Mouse (Mus musculus): ENCODE measurements around the gene Slain2. TPM values are rescaled to one million over a fixed set of nuclear protein-coding genes. Genes with fewer than 3 reads are reported as not detected.
A peak's percentile ranks its signal among the peaks of the same experiment; 100 is the strongest.

Gene Slain2
- polyA plus RNA-seq, 1 experiment from 2014 or later, result 17.5 TPM

GRCm38 (mm10) chr5:72883706-72884105 is 30.4 kb upstream of the Slain2 start:
- Histone ChIP-seq H3K4me2 (replicated peaks) (no peak overlapping the region), H3K4me1 (replicated peaks) (no peaks in the 10 kb centered on the region), H3K9me3 (no peaks in the 10 kb centered on the region), H3K27ac (no peak overlapping the region), H3K9ac (replicated peaks) (no peak overlapping the region), H3K36me3 (no peaks in the 10 kb centered on the region), H3K27me3 (no peaks in the 10 kb centered on the region; the same call in 1 of the 2 replicates), H3K4me3 (replicated peaks) (no peak overlapping the region)
- ATAC-seq, result no peak
- WGBS, result 85% methylated on average over 3 of the region's 3 CpGs

DNA sequence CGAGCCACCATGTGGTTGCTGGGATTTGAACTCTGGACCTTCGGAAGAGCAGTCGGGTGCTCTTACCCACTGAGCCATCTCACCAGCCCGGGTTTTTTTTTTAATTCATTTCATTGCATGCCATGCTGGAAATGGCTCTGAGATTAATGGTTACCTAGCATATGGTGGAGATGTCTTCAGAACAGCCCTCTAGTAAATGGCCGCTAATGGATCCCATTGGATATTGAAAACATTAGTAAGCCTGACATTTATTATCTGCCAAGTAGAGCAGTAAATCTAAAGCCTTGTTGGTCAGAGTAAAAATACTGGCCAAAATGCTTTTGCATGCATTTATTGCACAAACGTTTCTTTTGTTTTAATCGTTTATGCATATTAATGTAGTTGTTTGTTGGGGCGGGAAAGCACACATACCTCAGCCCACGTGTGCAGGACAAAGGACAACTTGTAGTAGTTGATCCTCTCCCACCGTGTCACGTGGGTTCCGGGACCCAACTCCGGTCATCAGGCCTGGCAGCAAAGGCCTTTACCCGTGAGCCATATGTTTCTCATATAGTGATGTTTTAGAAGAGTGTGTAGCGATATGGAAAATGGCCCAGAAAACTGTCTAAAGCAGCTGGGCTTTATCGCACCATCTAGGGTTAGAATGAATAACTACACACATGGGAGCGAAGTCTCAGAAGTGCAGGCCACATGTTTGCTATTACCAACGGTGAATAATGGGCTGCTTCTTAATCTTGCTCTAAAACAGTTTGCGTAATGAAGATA is 27.5 kb upstream of the Slain2 start:
- no peaks in the 10 kb centered on the region for H3K9me3 ChIP-seq
- H3K4me3 ChIP-seq (replicated peaks), result no peak overlapping the region
- no peaks in the 10 kb centered on the region for H3K4me1 ChIP-seq (replicated peaks)
- H3K4me2 ChIP-seq (replicated peaks), result no peak overlapping the region
- H3K27me3 ChIP-seq, result no peaks in the 10 kb centered on the region; the same call in none of the 2 replicates
- no peaks in the 10 kb centered on the region for H3K36me3 ChIP-seq
- ATAC-seq, result no peak
- no peak overlapping the region for H3K27ac ChIP-seq
- no peak overlapping the region for H3K9ac ChIP-seq (replicated peaks)
- 90% methylated on average over 19 of the region's 19 CpGs for WGBS

DNA sequence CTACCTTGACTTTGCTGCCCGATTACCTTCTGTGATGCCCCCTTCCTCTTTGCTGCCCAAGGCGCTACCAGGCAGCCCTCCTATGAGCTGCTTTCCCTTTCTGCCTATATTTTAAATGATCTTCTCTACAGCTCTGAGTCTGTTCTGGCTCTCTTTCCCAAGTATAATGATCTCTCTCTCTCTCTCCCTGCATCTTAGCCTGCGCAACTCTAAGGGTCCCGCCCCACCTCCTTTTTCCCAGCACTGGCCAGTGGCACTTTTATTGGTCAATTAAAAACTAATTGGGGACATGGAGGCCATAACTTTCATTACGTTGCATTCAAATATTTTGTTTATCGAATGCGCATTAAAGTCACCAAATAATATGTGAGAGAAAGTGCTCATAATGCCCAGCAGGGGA is 25.8 kb upstream of the Slain2 start:
- H3K4me3 ChIP-seq (replicated peaks), result no peak overlapping the region

GRCm38 (mm10) chr5:72891534-72891933 is 22.6 kb upstream of the Slain2 start:
- 7% methylated on average over 12 of the region's 12 CpGs for WGBS
- Histone ChIP-seq H3K27ac (no peak overlapping the region), H3K9me3 (no peaks in the 10 kb centered on the region), H3K4me1 (replicated peaks) (no peaks in the 10 kb centered on the region), H3K9ac (replicated peaks) (no peak overlapping the region), H3K36me3 (no peaks in the 10 kb centered on the region), H3K4me2 (replicated peaks) (0 out of 2 replicates have a peak overlapping the region, but pooled peaks have one; percentile 15), H3K27me3 (no peaks in the 10 kb centered on the region; the same call in none of the 2 replicates), H3K4me3 (replicated peaks) (no peak overlapping the region)
- peak; percentile 63 for ATAC-seq

More for the DNA sequence above, 25.8 kb upstream of the Slain2 start:
- Histone ChIP-seq H3K27me3 (no peaks in the 10 kb centered on the region; the same call in none of the 2 replicates), H3K4me2 (replicated peaks) (no peak overlapping the region), H3K4me1 (replicated peaks) (no peaks in the 10 kb centered on the region), H3K9me3 (no peaks in the 10 kb centered on the region), H3K27ac (no peak overlapping the region), H3K36me3 (no peaks in the 10 kb centered on the region), H3K9ac (replicated peaks) (no peak overlapping the region)
- WGBS, result 93% methylated on average over 7 of the region's 7 CpGs
- no peak for ATAC-seq

DNA sequence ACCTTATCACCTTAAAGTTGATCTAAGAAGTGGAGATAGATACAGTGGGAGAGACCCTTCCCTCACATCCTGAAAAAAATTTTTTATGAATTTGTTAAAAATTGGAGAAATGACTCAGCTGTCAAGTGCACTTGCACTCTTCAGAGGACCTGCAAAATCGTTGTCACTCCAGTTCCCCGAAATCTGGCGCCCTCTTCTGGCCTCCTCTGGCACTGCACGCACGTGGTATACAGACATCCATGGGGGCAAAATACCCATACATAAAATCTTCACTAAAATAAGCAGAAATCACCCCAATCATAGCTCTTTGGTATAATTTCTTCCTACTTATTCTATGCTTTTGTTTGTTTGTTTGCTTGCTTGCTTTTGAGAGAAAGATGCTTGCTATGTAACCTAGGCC is 20.1 kb upstream of the Slain2 start:
- Histone ChIP-seq H3K36me3 (no peaks in the 10 kb centered on the region), H3K27me3 (no peaks in the 10 kb centered on the region; the same call in 1 of the 2 replicates), H3K4me3 (replicated peaks) (no peak overlapping the region), H3K9ac (replicated peaks) (no peak overlapping the region), H3K4me1 (replicated peaks) (no peaks in the 10 kb centered on the region), H3K9me3 (no peaks in the 10 kb centered on the region), H3K4me2 (replicated peaks) (no peak overlapping the region), H3K27ac (no peak overlapping the region)
- no peak for ATAC-seq
- WGBS, result 63% methylated on average over 5 of the region's 5 CpGs

GRCm38 (mm10) chr5:72895261-72895660 is 18.8 kb upstream of the Slain2 start:
- WGBS, result 93% methylated on average over 11 of the region's 11 CpGs
- H3K9ac ChIP-seq (replicated peaks), result no peak overlapping the region
- H3K36me3 ChIP-seq, result no peaks in the 10 kb centered on the region
- no peaks in the 10 kb centered on the region for H3K4me1 ChIP-seq (replicated peaks)
- no peak overlapping the region for H3K27ac ChIP-seq
- no peak overlapping the region for H3K4me2 ChIP-seq (replicated peaks)
- no peaks in the 10 kb centered on the region for H3K9me3 ChIP-seq
- H3K4me3 ChIP-seq (replicated peaks), result no peak overlapping the region
- no peaks in the 10 kb centered on the region; the same call in 1 of the 2 replicates for H3K27me3 ChIP-seq
- ATAC-seq, result no peak

DNA sequence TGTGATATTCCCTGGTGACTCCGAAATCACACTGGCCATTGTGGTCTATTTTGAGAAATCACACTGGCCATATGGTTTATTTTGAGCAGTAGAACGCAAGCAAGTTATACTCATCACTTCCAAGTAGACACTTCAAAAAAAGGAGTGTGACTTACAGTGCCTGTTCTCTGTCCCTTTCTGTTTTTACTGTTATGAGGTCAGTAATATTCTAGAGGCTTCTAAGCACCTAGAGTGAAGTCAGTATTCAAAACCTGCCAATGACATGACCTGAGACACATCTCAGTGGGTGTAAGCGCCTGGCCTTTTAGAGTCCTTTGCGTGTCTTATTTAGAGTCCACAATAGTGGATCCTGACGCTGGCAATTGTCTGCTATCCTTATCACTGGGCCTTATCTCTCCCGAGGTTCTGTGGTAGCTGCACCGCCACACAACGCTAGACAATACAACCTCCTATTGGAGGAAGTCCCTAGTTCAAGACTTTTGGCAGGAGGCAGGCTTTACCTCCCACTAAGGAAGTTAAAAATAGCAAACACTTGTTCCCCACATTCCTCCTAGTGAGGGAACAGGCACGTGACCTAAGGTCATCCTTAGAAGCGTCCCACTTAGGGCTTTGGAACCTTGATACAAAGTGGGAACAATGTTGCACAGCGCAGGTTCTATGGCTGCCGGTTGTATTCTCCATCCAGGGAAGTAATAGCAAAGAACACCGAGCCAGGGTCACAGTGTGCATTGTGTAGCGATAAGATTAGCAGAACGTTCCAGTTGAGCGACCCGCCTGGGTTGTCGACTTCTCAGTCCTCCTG is 17.4 kb upstream of the Slain2 start:
- no peak overlapping the region for H3K4me3 ChIP-seq (replicated peaks)
- H3K9me3 ChIP-seq, result no peaks in the 10 kb centered on the region
- ATAC-seq, result no peak
- H3K36me3 ChIP-seq, result no peaks in the 10 kb centered on the region
- H3K9ac ChIP-seq (replicated peaks), result no peak overlapping the region
- H3K27ac ChIP-seq, result no peak overlapping the region
- 68% methylated on average over 18 of the region's 18 CpGs for WGBS
- H3K4me2 ChIP-seq (replicated peaks), result no peak overlapping the region
- no peaks in the 10 kb centered on the region for H3K27me3 ChIP-seq
- no peaks in the 10 kb centered on the region for H3K4me1 ChIP-seq (replicated peaks)

- ATAC-seq, result no peak
These were observed 16.1 kb upstream of the Slain2 start for GRCm38 (mm10) chr5:72897998-72898397.

GRCm38 (mm10) chr5:72899255-72899654 is 14.8 kb upstream of the Slain2 start:
- H3K4me3 ChIP-seq (replicated peaks), result no peak overlapping the region
- no peaks in the 10 kb centered on the region for H3K4me1 ChIP-seq (replicated peaks)
- H3K9ac ChIP-seq (replicated peaks), result no peak overlapping the region
- H3K27ac ChIP-seq, result no peak overlapping the region
- H3K4me2 ChIP-seq (replicated peaks), result no peak overlapping the region
- no peaks in the 10 kb centered on the region for H3K27me3 ChIP-seq
- WGBS, result 94% methylated on average over 8 of the region's 8 CpGs
- no peak for ATAC-seq
- no peaks in the 10 kb centered on the region for H3K36me3 ChIP-seq
- no peaks in the 10 kb centered on the region for H3K9me3 ChIP-seq

More at GRCm38 (mm10) chr5:72897998-72898397, 16.1 kb upstream of the Slain2 start:
- no peaks in the 10 kb centered on the region for H3K9me3 ChIP-seq
- WGBS, result 53% methylated on average over 6 of the region's 6 CpGs
- H3K4me3 ChIP-seq (replicated peaks), result no peak overlapping the region
- no peaks in the 10 kb centered on the region for H3K36me3 ChIP-seq
- H3K27me3 ChIP-seq, result no peaks in the 10 kb centered on the region
- no peak overlapping the region for H3K9ac ChIP-seq (replicated peaks)
- H3K27ac ChIP-seq, result no peak overlapping the region
- H3K4me1 ChIP-seq (replicated peaks), result no peaks in the 10 kb centered on the region
- no peak overlapping the region for H3K4me2 ChIP-seq (replicated peaks)

- Histone ChIP-seq H3K4me2 (replicated peaks) (no peak overlapping the region), H3K36me3 (no peaks in the 10 kb centered on the region), H3K4me3 (replicated peaks) (no peak overlapping the region), H3K9me3 (no peaks in the 10 kb centered on the region), H3K4me1 (replicated peaks) (no peaks in the 10 kb centered on the region), H3K27ac (no peak overlapping the region), H3K27me3 (no peaks in the 10 kb centered on the region), H3K9ac (replicated peaks) (no peak overlapping the region)
- ATAC-seq, result no peak
- 86% methylated on average over 4 of the region's 4 CpGs for WGBS
These were observed 12.2 kb upstream of the Slain2 start for GRCm38 (mm10) chr5:72901866-72902265.

GRCm38 (mm10) chr5:72902312-72902711 is 11.8 kb upstream of the Slain2 start:
- H3K36me3 ChIP-seq, result no peaks in the 10 kb centered on the region
- no peaks in the 10 kb centered on the region for H3K27me3 ChIP-seq
- H3K9me3 ChIP-seq, result no peaks in the 10 kb centered on the region
- no peak overlapping the region for H3K9ac ChIP-seq (replicated peaks)
- H3K4me1 ChIP-seq (replicated peaks), result no peaks in the 10 kb centered on the region
- H3K4me3 ChIP-seq (replicated peaks), result no peak overlapping the region
- no peak overlapping the region for H3K27ac ChIP-seq
- WGBS, result 49% methylated on average over 3 of the region's 3 CpGs
- no peak for ATAC-seq
- H3K4me2 ChIP-seq (replicated peaks), result no peak overlapping the region

GRCm38 (mm10) chr5:72902876-72903516 is 11.1 kb upstream of the Slain2 start:
- H3K9ac ChIP-seq (replicated peaks), result no peak overlapping the region
- 95% methylated on average over 3 of the region's 3 CpGs for WGBS
- H3K4me3 ChIP-seq (replicated peaks), result no peak overlapping the region
- no peaks in the 10 kb centered on the region for H3K9me3 ChIP-seq
- no peaks in the 10 kb centered on the region for H3K4me1 ChIP-seq (replicated peaks)
- no peak overlapping the region for H3K4me2 ChIP-seq (replicated peaks)
- no peaks in the 10 kb centered on the region for H3K27me3 ChIP-seq
- no peak for ATAC-seq
- no peak overlapping the region for H3K27ac ChIP-seq
- H3K36me3 ChIP-seq, result no peaks in the 10 kb centered on the region

Data from midbrain, embryonic 13.5 days (tissue).